Mouse (Mus musculus) ES-CJ7 (cell line): ENCODE results near the gene Swi5.
A peak's percentile ranks its signal among the peaks of the same experiment; 100 is the strongest.
"Not testable (repeated sequence)": the region's sequence is repeated elsewhere in the genome, so short reads cannot be mapped to it uniquely, and the experiment has no call there.

Experiments used
- DNase-seq: peaks from one replicate; pipeline ENCODE4 v3.0.0; 2011; ENCODE audit warnings: low read depth, low spot score

Gene Swi5

GRCm38 (mm10) chr2:32311443-32312317, 23.8 kb upstream of the Swi5 start:
- DNase-seq, result no peak

- no peak for DNase-seq
Observed at GRCm38 (mm10) chr2:32310096-32310845, 22.4 kb upstream of the Swi5 start.

GRCm38 (mm10) chr2:32308870-32309568, 21.1 kb upstream of the Swi5 start:
- DNase-seq, result no peak

- peak; percentile 80 for DNase-seq
Observed at GRCm38 (mm10) chr2:32307941-32308760, 20.3 kb upstream of the Swi5 start.

GRCm38 (mm10) chr2:32307247-32307798, 19.4 kb upstream of the Swi5 start:
- DNase-seq, result no peak

GRCm38 (mm10) chr2:32306176-32306575, 18.3 kb upstream of the Swi5 start:
- no peak for DNase-seq

- no peak for DNase-seq
Observed at GRCm38 (mm10) chr2:32305668-32306067, 17.8 kb upstream of the Swi5 start.

GRCm38 (mm10) chr2:32304145-32304832, 16.4 kb upstream of the Swi5 start:
- peak; percentile 73 for DNase-seq

GRCm38 (mm10) chr2:32302952-32303351, 15.1 kb upstream of the Swi5 start:
- DNase-seq, result no peak

GRCm38 (mm10) chr2:32299469-32299868, 11.6 kb upstream of the Swi5 start:
- no peak for DNase-seq

GRCm38 (mm10) chr2:32295842-32296241, 8.0 kb upstream of the Swi5 start:
- DNase-seq, result not testable (repeated sequence)

- no peak for DNase-seq
Observed at GRCm38 (mm10) chr2:32295285-32295684, 7.4 kb upstream of the Swi5 start.

GRCm38 (mm10) chr2:32294348-32294747, 6.5 kb upstream of the Swi5 start:
- DNase-seq, result no peak

GRCm38 (mm10) chr2:32289578-32289977, 1.7 kb upstream of the Swi5 start:
- DNase-seq, result peak; percentile 83

- DNase-seq, result no peak
Observed at GRCm38 (mm10) chr2:32288371-32288931, 576 bp upstream of the Swi5 start.

- DNase-seq, result no peak
Observed at GRCm38 (mm10) chr2:32287334-32287840, 488 bp downstream of the Swi5 start, which contains the start of gene Golga2. TSS of gene Golga2 (plus strand) at chr2:32287384.

GRCm38 (mm10) chr2:32283986-32284385, 3.9 kb downstream of the Swi5 start:
- DNase-seq, result no peak

- peak; percentile 89 for DNase-seq
Observed at GRCm38 (mm10) chr2:32282727-32283126, 5.1 kb downstream of the Swi5 start.

GRCm38 (mm10) chr2:32282289-32282688, 5.6 kb downstream of the Swi5 start:
- no peak for DNase-seq

- DNase-seq, result no peak
Observed at GRCm38 (mm10) chr2:32275823-32276222, 12.1 kb downstream of the Swi5 start.
